Mouse (Mus musculus) brain, embryonic 14.5 days (tissue): ENCODE results near the gene Tenm2. TPM values are rescaled to one million over a fixed set of nuclear protein-coding genes. Genes with fewer than 3 reads are reported as not detected.

Experiments
- DNase-seq: peaks from one replicate; pipeline ENCODE4 v3.0.0-alpha.2; 2011; ENCODE audit warnings: low read depth
- CTCF ChIP-seq: fragments of 200-500 bp; IDR thresholded peaks from 2 replicates; pipeline ENCODE4 v1.5.1; 2012; ENCODE audit warnings: inconsistent platforms, mild to moderate bottlenecking, moderate library complexity, borderline replicate concordance; ENCODE audit not compliant: insufficient read depth, insufficient read length; ENCODE audit errors: extremely low read depth
- POLR2A ChIP-seq: fragments of 200-500 bp; IDR thresholded peaks from 2 replicates; pipeline ENCODE4 v1.6.1; 2012; ENCODE audit warnings: mild to moderate bottlenecking, inconsistent platforms, borderline replicate concordance; ENCODE audit not compliant: poor library complexity, insufficient read depth, insufficient read length, severe bottlenecking; ENCODE audit errors: extremely low read depth
- polyA plus RNA-seq: library from polyadenylated mRNA; depleted of rRNA; stranded (reverse); fragments of >200 nt; gene quantifications from 2 replicates; pipeline ENCODE4 v1.2.3, GENCODE M21; 2012

Tenm2 gene
- polyA plus RNA-seq, 1 experiment, result 47.2 TPM

GRCm38 (mm10) chr11:36161765-36162321 is 1073.9 kb downstream of the Tenm2 start:
- DNase-seq, result peak; percentile 73
- TF ChIP-seq CTCF (no peak), POLR2A (no peak)

- TF ChIP-seq CTCF (no peak), POLR2A (no peak)
- no peak for DNase-seq
Measured at GRCm38 (mm10) chr11:36153450-36153849, 1082.3 kb downstream of the Tenm2 start.

- TF ChIP-seq POLR2A (no peak), CTCF (no peak)
- peak; percentile 45 for DNase-seq
Measured at GRCm38 (mm10) chr11:36153011-36153410, 1082.8 kb downstream of the Tenm2 start.

GRCm38 (mm10) chr11:36152226-36152625 is 1083.5 kb downstream of the Tenm2 start:
- TF ChIP-seq POLR2A (no peak), CTCF (no peak)
- DNase-seq, result peak; percentile 78

GRCm38 (mm10) chr11:36149092-36149491 is 1086.7 kb downstream of the Tenm2 start:
- no peak for DNase-seq

GRCm38 (mm10) chr11:36145057-36145456 is 1090.7 kb downstream of the Tenm2 start:
- TF ChIP-seq POLR2A (no peak), CTCF (no peak)
- no peak for DNase-seq

More at GRCm38 (mm10) chr11:36149092-36149491, 1086.7 kb downstream of the Tenm2 start:
- TF ChIP-seq POLR2A (no peak), CTCF (no peak)

GRCm38 (mm10) chr11:36140411-36140810 is 1095.4 kb downstream of the Tenm2 start:
- no peak for TF ChIP-seq CTCF
- TF ChIP-seq POLR2A, result no peak
- DNase-seq, result no peak

- no peak for DNase-seq
- TF ChIP-seq POLR2A (no peak), CTCF (no peak)
Measured at GRCm38 (mm10) chr11:36139521-36139920, 1096.2 kb downstream of the Tenm2 start.

- no peak for TF ChIP-seq CTCF
- no peak for TF ChIP-seq POLR2A
- DNase-seq, result peak; percentile 69
Measured at GRCm38 (mm10) chr11:36137840-36138239, 1097.9 kb downstream of the Tenm2 start.

GRCm38 (mm10) chr11:36137276-36137675 is 1098.5 kb downstream of the Tenm2 start:
- TF ChIP-seq CTCF, result no peak
- TF ChIP-seq POLR2A, result no peak

GRCm38 (mm10) chr11:36134645-36135044 is 1101.1 kb downstream of the Tenm2 start:
- no peak for DNase-seq
- TF ChIP-seq CTCF (no peak), POLR2A (no peak)

More at GRCm38 (mm10) chr11:36137276-36137675, 1098.5 kb downstream of the Tenm2 start:
- DNase-seq, result peak; percentile 51

- peak; percentile 69 for DNase-seq
- no peak for TF ChIP-seq CTCF
- no peak for TF ChIP-seq POLR2A
Measured at GRCm38 (mm10) chr11:36123275-36123674, 1112.5 kb downstream of the Tenm2 start.

GRCm38 (mm10) chr11:36121410-36121929 is 1114.3 kb downstream of the Tenm2 start:
- TF ChIP-seq CTCF, result no peak
- no peak for DNase-seq
